Mouse (Mus musculus): ENCODE data around the gene Krt6a. TPM values are rescaled to one million over a fixed set of nuclear protein-coding genes. Genes with fewer than 3 reads are reported as not detected.
"Not testable (repeated sequence)": the region's sequence is repeated elsewhere in the genome, so short reads cannot be mapped to it uniquely, and the experiment has no call there.

The Krt6a gene
- total RNA-seq (2015): not detected in 2 replicates
- total RNA-seq (2017): not detected in 2 replicates

GRCm38 (mm10) chr15:101694207-101694606 is at the start of gene Krt6a:
TSS of gene Krt6a (minus strand) at chr15:101694307.
- no peak for ATAC-seq (ENCODE audit: poor library complexity, severe bottlenecking)

GRCm38 (mm10) chr15:101742711-101743110 is 48.6 kb upstream of the Krt6a start, which contains the start of gene Krt71:
TSS of gene Krt71 (minus strand) at chr15:101743109.
- no peak for ATAC-seq (ENCODE audit: poor library complexity, severe bottlenecking)

GRCm38 (mm10) chr15:101737786-101738185 is 43.7 kb upstream of the Krt6a start:
- ATAC-seq (ENCODE audit: poor library complexity, severe bottlenecking): no peak

GRCm38 (mm10) chr15:101730653-101731052 is 36.5 kb upstream of the Krt6a start:
- no peak for ATAC-seq (ENCODE audit: poor library complexity, severe bottlenecking)

- no peak for ATAC-seq (ENCODE audit: poor library complexity, severe bottlenecking)
Measured at GRCm38 (mm10) chr15:101724686-101725085, 30.6 kb upstream of the Krt6a start.

- ATAC-seq (ENCODE audit: poor library complexity, severe bottlenecking): no peak
Measured at GRCm38 (mm10) chr15:101715831-101716230, 21.7 kb upstream of the Krt6a start.

DNA sequence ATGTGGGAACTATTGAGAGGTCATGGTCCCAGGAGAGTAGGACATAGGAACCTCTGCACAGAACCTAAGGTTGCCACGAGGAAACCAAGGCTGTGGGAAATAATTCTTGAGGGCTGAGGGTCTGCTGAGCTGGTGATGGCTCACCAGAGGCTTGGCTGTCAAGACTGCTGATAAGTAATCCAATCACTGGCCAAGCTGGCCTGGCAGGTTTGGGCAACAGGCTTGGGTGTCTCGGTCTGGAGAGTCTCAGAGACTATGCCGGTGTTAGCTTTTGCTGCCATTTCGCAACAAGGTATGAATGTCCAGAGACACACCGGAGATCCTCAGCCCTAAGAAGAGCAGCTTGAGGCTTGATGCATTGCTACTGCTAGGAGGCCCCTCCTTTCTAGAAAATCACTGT is 20.2 kb upstream of the Krt6a start:
- no peak for ATAC-seq (ENCODE audit: poor library complexity, severe bottlenecking)

DNA sequence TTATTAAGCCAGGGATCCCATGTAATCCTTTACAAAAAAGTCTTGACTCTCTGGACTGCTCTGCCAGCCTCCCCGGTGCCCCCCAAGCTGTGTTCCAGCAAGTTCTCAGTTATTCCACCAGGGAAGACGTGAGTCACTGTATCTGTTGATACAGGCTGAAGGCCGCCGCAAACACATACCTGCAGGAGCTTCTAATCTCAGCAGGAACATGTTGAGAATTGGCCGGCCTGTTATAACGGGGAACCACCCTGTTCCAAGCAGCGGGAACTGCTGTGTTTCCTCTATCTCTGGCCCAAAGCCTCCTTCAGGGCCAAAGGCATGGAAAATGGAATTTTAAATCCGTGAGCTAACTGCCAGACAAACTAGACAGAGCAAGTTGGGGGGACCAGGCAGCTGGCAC is 19.6 kb upstream of the Krt6a start:
- no peak for ATAC-seq (ENCODE audit: poor library complexity, severe bottlenecking)

DNA sequence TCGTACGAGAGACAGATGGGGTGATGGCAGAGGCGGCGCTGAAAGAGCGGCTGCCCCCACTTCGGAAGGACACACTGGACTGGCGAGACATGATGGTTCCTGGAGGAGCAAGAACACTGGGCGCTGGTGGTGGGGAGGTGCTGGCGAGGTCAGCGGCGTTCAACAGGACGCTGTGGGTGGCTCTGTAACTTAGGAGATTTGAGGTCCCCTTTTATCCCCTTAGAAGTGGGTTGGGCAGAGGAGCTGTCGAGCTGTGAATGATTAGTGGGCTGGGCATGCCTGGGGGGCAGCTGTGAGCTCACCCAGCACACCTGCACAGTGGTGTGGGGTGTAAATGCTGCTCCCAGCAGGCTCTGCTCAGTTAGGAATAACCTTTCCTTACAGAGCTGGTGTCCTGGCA is 18.6 kb upstream of the Krt6a start, which contains the start of gene Krt5:
TSS of gene Krt5 (minus strand) at position 179 of the 400 bp plus-strand sequence.
- ATAC-seq (ENCODE audit: poor library complexity, severe bottlenecking): no peak

DNA sequence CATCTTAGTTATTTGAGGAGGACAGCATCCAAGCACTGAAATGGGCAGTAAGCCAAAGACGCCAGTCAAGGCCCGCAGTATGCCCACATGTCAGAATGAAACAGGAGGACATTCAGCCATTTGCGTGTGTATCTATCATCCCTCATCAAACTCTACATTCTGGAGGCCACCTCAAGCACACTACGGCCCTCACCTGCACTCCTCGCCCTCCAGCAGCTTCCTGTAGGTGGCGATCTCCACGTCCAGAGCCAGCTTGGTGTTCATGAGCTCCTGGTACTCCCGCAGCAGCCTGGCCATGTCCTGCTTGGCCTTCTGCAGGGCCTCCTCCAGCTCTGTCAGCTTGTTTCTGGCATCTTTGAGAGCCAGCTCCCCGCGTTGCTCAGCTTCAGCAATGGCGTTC is 14.6 kb upstream of the Krt6a start:
- ATAC-seq (ENCODE audit: poor library complexity, severe bottlenecking): no peak

DNA sequence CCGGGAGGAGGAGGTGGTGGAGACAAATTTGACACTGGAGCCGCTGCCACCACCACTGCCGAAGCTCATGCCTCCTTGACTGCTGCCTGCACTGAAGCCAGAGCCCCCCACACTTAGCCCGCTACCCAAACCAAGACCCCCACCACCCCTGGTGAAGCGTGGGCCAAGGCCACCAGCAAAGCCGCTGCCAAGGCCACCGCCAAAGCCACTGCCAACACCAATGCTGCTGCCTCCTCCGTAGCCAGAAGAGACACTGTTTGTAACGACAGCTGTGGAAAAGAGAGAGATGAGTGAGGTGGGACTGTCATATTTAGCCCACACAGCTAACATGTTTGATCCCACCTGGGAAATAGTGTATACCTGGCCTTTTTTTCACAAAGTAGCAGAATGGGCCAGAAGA is 13.3 kb upstream of the Krt6a start:
- no peak for ATAC-seq (ENCODE audit: poor library complexity, severe bottlenecking)

- ATAC-seq (ENCODE audit: poor library complexity, severe bottlenecking): no peak
Measured at GRCm38 (mm10) chr15:101704066-101704465, 10.0 kb upstream of the Krt6a start.

DNA sequence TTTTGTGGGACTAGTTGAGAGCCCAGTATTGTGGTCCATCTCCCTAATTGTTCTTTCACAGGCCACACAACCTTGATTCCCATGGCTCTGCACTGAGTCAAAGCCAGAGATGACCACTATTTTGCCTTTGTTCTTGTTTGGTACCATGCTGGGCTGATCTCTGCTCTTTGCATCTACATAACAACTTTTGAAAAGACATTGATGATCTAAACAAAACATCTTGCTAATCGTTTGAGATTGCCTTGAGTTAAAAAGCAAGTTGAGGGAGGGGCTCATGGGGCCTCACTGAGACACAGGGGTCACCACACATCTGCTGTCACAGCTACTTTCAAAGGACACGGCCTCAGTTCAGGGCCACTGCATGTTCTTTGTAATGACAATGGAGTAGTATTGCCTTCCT is 8.3 kb upstream of the Krt6a start:
- no peak for ATAC-seq (ENCODE audit: poor library complexity, severe bottlenecking)

DNA sequence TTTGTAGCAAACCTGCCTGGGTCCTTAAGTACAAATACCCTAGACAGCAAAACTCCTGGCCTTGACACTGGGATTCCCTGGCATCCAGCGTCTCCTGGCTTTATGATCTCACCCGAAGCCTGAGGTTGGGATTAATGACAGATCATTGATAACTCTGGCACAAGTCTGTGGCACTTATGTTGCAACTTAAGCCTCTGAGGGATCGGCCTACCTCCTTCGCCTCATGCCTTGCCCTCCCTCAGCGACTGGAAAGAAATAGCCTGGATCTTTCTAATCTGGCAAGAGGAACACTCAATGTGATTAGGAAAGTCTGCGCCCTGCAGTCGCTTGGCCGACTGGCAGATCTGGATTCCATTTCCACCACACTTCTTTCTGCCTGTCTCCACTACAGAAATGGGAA is 5.8 kb upstream of the Krt6a start:
- no peak for ATAC-seq (ENCODE audit: poor library complexity, severe bottlenecking)

GRCm38 (mm10) chr15:101699192-101699591 is 5.1 kb upstream of the Krt6a start:
- no peak for ATAC-seq (ENCODE audit: poor library complexity, severe bottlenecking)

- no peak for ATAC-seq (ENCODE audit: poor library complexity, severe bottlenecking)
Measured at GRCm38 (mm10) chr15:101697326-101698188, 3.5 kb upstream of the Krt6a start.

DNA sequence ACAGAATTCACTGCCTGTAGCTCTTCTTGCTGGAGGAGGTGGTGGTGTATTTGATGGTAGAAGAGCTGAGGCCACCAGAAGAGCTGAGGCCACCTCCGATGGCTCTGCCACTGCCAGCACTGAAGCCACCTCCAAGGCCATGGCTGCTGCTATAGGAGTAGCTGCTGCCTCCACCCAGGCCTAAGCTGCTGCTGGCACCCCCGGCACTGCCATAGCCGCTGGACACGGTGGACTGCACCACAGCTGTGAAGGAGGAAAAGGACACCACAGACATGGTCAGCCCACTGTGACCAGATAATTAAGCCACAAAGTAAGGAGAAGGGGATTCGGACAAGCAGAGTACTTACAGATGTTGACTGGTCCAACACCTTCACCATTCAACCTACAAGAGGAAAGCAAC is 3.6 kb downstream of the Krt6a start:
- ATAC-seq (ENCODE audit: poor library complexity, severe bottlenecking): not testable (repeated sequence)

DNA sequence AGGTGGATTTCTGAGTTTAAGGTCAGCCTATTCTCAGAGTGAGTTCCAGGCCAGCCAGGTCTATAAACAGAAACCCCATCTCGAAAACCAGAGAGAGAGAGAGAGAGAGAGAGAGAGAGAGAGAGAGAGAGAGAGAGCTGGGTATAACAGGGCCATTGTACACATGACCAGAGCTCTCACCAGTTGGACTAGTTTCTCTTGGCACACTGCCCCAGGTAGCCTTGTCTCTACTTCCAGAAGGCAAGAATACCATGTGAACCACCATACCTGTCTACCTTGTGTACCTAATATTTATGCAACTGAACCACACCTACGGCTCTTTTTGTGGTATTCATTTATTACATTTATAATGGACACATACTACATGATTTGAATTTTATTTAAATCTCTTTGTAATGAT is 5.9 kb downstream of the Krt6a start:
- ATAC-seq (ENCODE audit: poor library complexity, severe bottlenecking): no peak

GRCm38 (mm10) chr15:101680187-101680586 is 13.9 kb downstream of the Krt6a start, which contains the start of gene Krt6b:
TSS of gene Krt6b (minus strand) at chr15:101680287.
- ATAC-seq (ENCODE audit: poor library complexity, severe bottlenecking): no peak

GRCm38 (mm10) chr15:101675978-101676377 is 18.1 kb downstream of the Krt6a start:
- no peak for ATAC-seq (ENCODE audit: poor library complexity, severe bottlenecking)

- ATAC-seq (ENCODE audit: poor library complexity, severe bottlenecking): no peak
Measured at GRCm38 (mm10) chr15:101652736-101653265, 41.3 kb downstream of the Krt6a start.

- no peak for ATAC-seq (ENCODE audit: poor library complexity, severe bottlenecking)
Measured at GRCm38 (mm10) chr15:101647280-101647679, 46.8 kb downstream of the Krt6a start, which contains the start of gene Gm5478. TSS of gene Gm5478 (minus strand) at chr15:101647380.

Data from megakaryocyte, adult 5-6 weeks (primary cell).